Mouse (Mus musculus) brain, embryonic 14.5 days (tissue): ENCODE results near the gene Tmem199. TPM values are rescaled to one million over a fixed set of nuclear protein-coding genes. Genes with fewer than 3 reads are reported as not detected.

ENCODE experiments used
- DNase-seq: peaks from one replicate; pipeline ENCODE4 v3.0.0-alpha.2; 2011; ENCODE audit warnings: low read depth
- CTCF ChIP-seq: fragments of 200-500 bp; IDR thresholded peaks from 2 replicates; pipeline ENCODE4 v1.5.1; 2012; ENCODE audit warnings: inconsistent platforms, mild to moderate bottlenecking, moderate library complexity, borderline replicate concordance; ENCODE audit not compliant: insufficient read depth, insufficient read length; ENCODE audit errors: extremely low read depth
- POLR2A ChIP-seq: fragments of 200-500 bp; IDR thresholded peaks from 2 replicates; pipeline ENCODE4 v1.6.1; 2012; ENCODE audit warnings: mild to moderate bottlenecking, inconsistent platforms, borderline replicate concordance; ENCODE audit not compliant: poor library complexity, insufficient read depth, insufficient read length, severe bottlenecking; ENCODE audit errors: extremely low read depth
- polyA plus RNA-seq: library from polyadenylated mRNA; depleted of rRNA; stranded (reverse); fragments of >200 nt; gene quantifications from 2 replicates; pipeline ENCODE4 v1.2.3, GENCODE M21; 2012; rRNA removed

Tmem199 gene
- polyA plus RNA-seq, result 49.9 and 65.5 TPM in 2 replicates

DNA sequence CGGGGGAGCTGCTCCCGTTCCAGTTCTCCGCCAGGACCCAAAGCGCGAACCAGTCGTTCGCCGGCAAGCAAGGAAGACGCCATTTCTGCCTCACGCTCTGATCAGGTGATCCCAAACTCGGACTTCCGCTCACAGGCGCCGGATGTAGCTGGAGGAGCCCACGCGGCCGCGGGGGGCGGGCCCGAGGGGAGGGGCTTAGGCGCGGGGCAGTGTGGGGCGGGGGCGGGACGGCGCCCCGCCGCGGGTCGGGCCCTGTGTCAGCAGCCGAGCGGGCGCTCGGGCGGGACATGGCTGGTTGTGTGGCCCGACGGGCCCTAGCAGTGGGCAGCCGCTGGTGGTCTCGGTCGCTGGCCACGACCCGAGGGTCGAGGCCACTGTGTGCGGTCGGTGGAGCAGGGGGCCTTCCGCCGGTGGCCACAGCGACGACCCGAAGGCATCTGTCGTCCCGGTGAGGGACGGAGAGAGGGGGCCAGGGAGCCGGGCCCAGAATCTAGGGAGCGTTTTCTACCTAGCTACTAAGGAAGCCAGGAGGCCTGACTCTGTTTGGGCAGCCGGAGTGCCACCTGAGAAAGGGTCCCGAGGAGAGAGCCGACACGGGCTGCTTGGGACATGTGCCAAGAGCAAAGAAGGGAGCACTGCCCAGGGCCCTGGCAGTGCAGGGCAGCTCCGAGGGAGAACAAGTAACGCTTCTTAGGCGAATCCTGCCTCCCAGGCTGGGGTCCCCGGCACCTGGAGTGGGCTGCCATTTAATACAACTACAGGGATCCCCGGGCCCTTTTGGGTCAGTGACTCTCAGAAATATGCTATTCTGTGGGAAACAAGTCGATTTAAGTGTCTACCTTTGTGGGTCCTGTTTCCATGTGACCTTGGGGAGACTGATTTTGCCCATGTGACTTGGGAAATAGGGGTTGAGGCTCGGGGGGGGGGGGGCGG lies at the start of gene Tmem199, which contains the start of gene Poldip2:
Gene Tmem199, minus strand, starts transcription at position 148 of the 933 bp plus-strand sequence.
Gene Poldip2, plus strand, starts transcription at position 169 of the 933 bp plus-strand sequence.
- TF ChIP-seq POLR2A (peak; percentile 100), CTCF (no peak)

GRCm38 (mm10) chr11:78560447-78560846 lies 48.5 kb upstream of the Tmem199 start:
- peak; percentile 90 for DNase-seq
- TF ChIP-seq POLR2A, result no peak
- peak; percentile 86; the same call in 1 of the 2 replicates for TF ChIP-seq CTCF

More for the DNA sequence above, at the start of gene Tmem199, which contains the start of gene Poldip2:
- peak; percentile 98 for DNase-seq

DNA sequence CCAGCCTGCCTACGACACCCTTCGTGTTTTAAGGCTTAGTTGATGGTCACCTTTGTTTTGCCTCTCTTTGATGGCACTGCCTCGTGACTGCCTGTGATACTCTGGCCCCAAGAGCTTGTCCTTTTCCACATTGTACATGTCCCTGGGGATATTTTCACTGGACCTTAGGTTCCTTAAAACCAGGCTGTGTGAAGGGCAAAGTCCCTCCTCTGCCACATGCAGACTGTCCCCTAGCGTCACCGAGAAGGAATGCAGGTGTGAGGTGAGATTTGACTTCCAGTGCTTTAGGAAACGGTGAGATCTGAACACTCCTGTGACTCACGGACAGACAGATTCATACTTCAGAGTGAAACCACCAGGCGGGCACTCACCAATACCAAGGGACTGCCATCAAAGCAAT lies 45.3 kb upstream of the Tmem199 start:
- DNase-seq, result no peak
- TF ChIP-seq POLR2A (no peak), CTCF (peak; percentile 44; the same call in 1 of the 2 replicates)

DNA sequence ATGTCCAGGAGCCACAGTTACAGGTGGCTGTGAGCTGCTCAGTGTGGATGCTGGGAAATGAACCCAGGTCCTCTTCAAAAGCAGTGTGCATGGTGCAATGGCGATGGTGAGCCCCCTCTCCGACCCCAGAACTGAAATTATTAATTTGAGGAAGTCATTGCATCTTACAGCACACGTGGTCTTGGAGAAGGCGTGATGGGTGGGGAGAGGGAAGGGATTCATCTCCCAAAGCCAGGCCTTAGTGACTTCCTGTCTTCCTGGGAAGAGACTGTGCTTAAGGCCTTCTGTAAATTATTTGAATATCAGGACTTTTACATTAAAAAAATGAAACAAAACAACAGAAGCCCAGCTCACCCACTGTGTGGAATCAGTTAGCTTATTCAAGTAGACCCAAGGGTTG lies 44.1 kb upstream of the Tmem199 start:
- DNase-seq, result no peak
- TF ChIP-seq CTCF (no peak), POLR2A (no peak)

GRCm38 (mm10) chr11:78555623-78556022 lies 43.7 kb upstream of the Tmem199 start:
- no peak for TF ChIP-seq POLR2A
- no peak for TF ChIP-seq CTCF
- no peak for DNase-seq

DNA sequence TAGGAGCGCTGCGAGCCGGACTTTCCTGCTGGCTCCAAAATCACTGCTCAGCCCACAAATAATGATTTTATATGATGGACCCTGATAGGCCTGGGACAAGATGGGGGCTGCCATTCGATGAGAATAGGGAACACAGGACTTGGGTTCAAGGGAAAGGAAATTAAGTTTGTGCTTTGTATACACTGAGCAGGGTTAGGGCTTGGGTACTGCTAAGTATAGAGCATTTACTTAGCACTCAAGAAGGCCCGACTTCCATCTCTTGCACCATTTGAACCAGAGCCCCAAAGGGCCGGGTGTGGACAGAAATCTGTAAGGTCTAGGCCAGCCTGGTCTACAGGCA lies 39.1 kb upstream of the Tmem199 start:
- TF ChIP-seq POLR2A (no peak), CTCF (no peak)
- no peak for DNase-seq

DNA sequence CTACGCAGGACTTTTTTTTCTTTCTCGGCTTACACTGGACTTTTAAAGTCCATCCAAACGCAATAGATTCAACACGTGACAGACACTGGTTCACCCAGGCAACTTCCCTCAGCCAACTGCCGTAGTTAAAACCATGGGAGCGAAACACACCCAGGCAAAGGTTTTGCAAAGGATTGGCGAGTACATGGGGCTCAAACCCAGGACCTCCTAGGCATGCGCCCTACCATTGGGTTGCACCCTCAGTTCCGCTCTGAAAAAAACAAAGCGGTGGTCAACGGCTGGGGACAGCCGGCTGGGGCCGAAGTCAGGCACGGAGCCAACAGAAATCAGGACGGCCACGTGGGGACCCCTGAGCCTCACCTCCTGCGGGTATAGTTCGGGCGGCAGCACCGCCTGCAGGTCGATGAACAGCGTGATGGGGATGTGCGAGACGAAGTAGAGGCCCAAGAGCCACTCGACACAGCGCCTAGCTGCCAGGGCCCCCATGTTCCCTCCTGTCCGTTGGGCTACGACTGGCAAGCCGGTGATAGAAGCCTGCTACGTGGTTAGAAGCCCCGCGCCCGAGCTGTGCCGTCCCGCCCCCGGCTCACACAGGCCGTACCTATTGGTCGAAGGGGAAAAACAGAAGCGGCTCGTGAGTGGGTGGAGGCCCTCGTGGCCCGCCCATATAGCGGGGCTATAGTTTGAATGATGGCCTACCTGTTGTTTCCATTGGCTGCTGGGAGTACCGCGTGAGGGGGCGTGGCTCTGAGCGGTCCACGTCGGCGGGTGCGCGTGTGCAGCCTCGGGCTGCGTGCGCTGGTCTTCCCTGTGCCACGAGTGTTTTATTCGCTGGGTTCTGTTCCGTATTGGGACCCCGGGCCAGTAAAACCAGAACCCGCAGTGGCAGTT lies 38.4 kb upstream of the Tmem199 start, which contains the start of gene Tmem97:
Gene Tmem97, minus strand, starts transcription at position 610 of the 891 bp plus-strand sequence.
- DNase-seq, result peak; percentile 99
- TF ChIP-seq CTCF (no peak), POLR2A (peak; percentile 82)

DNA sequence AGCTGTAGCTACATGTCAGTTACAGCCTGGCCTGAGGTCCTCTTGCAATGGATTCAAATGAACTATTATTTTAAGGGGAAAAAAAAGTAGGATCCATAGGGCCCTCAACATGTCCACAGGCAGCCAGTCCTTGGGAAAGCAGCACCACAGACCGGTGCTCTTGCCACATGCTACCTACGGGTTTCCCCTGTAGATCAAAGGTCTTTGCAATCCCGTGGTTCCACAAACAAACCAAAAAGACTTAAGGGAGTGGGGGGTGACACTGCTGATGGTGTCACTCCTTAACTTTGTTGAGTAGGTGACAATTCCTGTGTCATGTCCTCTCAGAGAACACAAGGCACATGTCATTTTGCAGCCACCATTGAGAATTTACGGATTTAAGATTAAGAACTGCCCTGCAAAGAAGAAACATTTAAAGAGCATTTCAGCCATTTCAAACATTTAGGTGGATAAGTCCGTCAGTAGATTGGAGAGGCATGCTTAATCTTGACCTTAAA lies 37.6 kb upstream of the Tmem199 start:
- TF ChIP-seq CTCF (no peak), POLR2A (no peak)
- no peak for DNase-seq

DNA sequence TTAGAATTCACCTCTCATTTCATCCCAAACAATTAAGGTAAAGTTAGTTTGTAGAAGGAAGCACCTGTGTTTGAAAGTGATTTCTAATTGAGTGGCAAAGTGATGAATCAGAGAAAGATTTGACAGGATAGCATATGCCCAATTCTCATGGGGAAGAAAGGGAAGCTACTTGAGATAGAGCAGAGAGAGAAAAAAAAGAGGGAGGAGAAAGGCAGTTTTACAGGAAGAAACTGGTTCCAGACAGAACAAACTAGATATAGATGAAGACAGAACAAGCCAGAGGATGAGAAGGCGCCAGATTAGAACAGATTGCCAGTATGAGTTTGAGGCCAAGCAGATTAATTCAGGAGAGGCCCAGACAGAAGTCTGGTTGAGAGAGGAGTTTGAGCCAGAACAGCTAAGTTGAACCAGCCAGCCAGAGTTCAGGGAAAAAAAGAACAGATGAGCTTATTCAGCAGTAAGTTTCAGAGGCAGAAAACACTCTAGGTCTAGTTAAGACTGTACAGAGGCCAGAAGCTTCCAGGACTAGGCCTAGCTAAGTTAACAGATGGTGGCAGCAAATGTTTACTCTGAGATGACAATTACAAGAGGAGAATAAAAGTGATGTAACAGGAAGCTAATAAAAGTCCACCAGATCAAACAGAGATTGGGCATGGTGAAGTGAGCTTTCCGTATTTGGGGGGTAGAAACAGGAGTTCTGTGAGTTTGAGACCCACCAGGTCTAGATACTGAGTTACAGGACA lies 35.9 kb upstream of the Tmem199 start:
- no peak for TF ChIP-seq POLR2A

GRCm38 (mm10) chr11:78545181-78545580 lies 33.2 kb upstream of the Tmem199 start:
- TF ChIP-seq CTCF (no peak), POLR2A (no peak)
- DNase-seq, result no peak

More for the DNA sequence above, 35.9 kb upstream of the Tmem199 start:
- DNase-seq, result no peak
